Mouse (Mus musculus) midbrain, embryonic 11.5 days (tissue): ENCODE data around the gene Sertad4. TPM values are rescaled to one million over a fixed set of nuclear protein-coding genes. Genes with fewer than 3 reads are reported as not detected.
A peak's percentile ranks its signal among the peaks of the same experiment; 100 is the strongest.

Source experiments
- ATAC-seq: fragments of 200-750 bp; cut with Nextera tagmentation; 2 replicates; pipeline ENCODE4 v1.8.0; 2017; ENCODE audit warnings: moderate TSS enrichment, moderate library complexity; ENCODE audit not compliant: low FRiP score
- DNase-seq: peaks from one replicate; pipeline ENCODE4 v3.0.0; 2015; ENCODE audit warnings: low spot score; ENCODE audit errors: missing footprints
- H3K27ac ChIP-seq: fragments of 300-500 bp; sonication (generic); 2 replicates; pipeline ENCODE4 v1.5.1; 2014; ENCODE audit warnings: low read depth, low read length
- H3K27me3 ChIP-seq: fragments of 300-500 bp; sonication (generic); 2 replicates; pipeline ENCODE4 v1.6.1; 2014; ENCODE audit warnings: mild to moderate bottlenecking, low read length, moderate library complexity, mixed read lengths; ENCODE audit not compliant: control insufficient read depth, insufficient read depth
- H3K36me3 ChIP-seq: fragments of 300-500 bp; sonication (generic); 2 replicates; pipeline ENCODE4 v1.6.1; 2014; ENCODE audit warnings: mild to moderate bottlenecking, low read length, moderate library complexity, mixed read lengths; ENCODE audit not compliant: control insufficient read depth, insufficient read depth
- H3K4me1 ChIP-seq: fragments of 300-500 bp; sonication (generic); 2 replicates; pipeline ENCODE4 v1.6.1; 2014; ENCODE audit warnings: low read length; ENCODE audit not compliant: control insufficient read depth, insufficient read depth
- H3K4me2 ChIP-seq: fragments of 300-500 bp; sonication (generic); 2 replicates; pipeline ENCODE4 v1.6.1; 2014; ENCODE audit warnings: mild to moderate bottlenecking, moderate library complexity
- H3K4me3 ChIP-seq: fragments of 300-500 bp; sonication (generic); 2 replicates; pipeline ENCODE4 v1.5.1; 2014; ENCODE audit warnings: low read depth, low read length
- H3K9ac ChIP-seq: fragments of 300-500 bp; sonication (generic); 2 replicates; pipeline ENCODE4 v1.6.1; 2014; ENCODE audit warnings: low read length
- H3K9me3 ChIP-seq: fragments of 300-500 bp; sonication (generic); 2 replicates; pipeline ENCODE4 v1.6.1; 2016; ENCODE audit warnings: low read length; ENCODE audit not compliant: control insufficient read depth
- WGBS: fragments of 180-500 bp; shearing (Covaris S2); extraction: QIAGEN DNeasy Blood & Tissue Kit; methylation state at CpG from one replicate; pipeline ENCODE4 v1.1.7; 2014; 5-methylcytosine and 5-hydroxymethylcytosine counted together
- polyA plus RNA-seq: library from polyadenylated mRNA; unstranded; fragments of >200 nt; fragmentation: Nextera tagmentation; extraction: Ambion mirVana; gene quantifications from 2 replicates; pipeline ENCODE4 v1.2.1, GENCODE M21; 2014

Sertad4 gene
- polyA plus RNA-seq, 1 experiment from 2014 or later: 14.3 TPM

DNA sequence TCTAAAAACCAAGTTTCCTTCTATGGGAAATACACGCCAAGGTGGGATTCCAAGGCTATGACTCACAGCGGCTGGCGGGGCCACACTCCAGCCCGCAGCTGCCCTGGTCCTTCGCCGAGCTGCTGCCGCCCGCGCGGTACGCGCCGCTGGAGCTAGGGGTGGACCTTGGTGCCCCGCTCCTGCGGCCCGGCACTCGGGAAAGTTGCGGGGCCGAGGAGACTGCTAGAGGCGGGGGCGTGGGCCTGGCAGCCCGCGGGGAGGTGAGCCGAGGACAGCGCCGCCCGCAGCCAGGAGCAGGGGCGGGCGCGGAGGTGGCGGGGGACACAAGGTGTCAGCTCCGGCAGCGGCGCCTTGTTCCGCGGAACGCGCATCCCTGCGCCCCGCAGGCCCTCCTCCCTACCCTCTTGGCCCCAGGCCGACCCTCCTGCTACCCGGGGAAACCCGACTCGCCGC is 711 bp downstream of the Sertad4 start:
- H3K9ac ChIP-seq: peak overlapping the region; percentile 89
- DNase-seq (peak; percentile 96), ATAC-seq (peak; percentile 69)
- H3K4me2 ChIP-seq: peak overlapping the region; percentile 98
- under 1% methylated on average over 34 of the region's 45 CpGs for WGBS
- H3K27ac ChIP-seq: peak overlapping the region; percentile 78
- peaks cover 34% of the 10 kb centered on the region for H3K4me1 ChIP-seq
- no peaks in the 10 kb centered on the region for H3K36me3 ChIP-seq
- peaks cover 37% of the 10 kb centered on the region for H3K27me3 ChIP-seq
- H3K4me3 ChIP-seq: peak overlapping the region; percentile 79
- H3K9me3 ChIP-seq: no peaks in the 10 kb centered on the region

DNA sequence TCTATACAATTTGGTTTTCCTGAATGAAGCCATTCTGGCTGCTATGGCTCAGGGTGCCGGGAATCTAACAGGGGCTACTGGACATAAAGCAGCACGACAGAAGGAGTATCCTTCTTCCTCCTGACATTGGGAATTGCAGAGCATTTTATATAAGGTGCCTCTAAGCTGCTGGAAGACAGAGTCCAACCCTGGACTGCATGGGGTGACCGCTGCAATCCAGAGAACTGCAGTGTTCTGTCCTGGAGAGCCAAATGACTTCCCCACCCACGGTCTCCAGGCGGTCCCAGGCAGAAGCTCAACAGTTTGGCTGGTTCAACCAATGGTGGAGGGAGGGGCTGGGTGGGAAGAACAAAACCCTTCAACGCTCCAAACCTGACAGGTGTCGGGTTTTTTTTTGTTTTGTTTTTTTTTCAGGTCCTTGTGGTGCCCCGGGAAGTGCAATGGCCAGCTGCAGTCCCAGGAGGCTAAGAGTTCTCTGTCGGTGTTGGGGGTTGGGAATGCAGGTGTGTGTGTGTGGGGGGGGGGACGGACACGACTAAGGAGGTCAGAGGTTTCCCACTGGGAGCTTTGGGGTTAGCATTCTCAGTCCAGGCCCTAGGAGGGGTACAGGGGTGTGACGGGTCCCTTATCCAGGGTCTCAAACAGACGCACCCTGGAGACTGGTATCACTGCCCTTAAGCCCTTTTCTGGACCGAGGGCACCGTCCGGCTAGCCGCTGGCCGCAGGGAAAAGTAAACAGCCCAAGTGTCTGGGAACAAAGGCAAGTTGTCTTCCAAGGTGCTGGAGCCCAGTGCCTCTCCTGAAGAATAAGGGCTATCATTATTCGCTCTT is 1.4 kb downstream of the Sertad4 start:
- peaks cover 34% of the 10 kb centered on the region for H3K4me1 ChIP-seq
- WGBS: 3% methylated on average over 19 of the region's 19 CpGs
- H3K4me2 ChIP-seq: peak overlapping the region; percentile 98
- H3K36me3 ChIP-seq: no peaks in the 10 kb centered on the region
- H3K4me3 ChIP-seq: peak overlapping the region; percentile 79
- DNase-seq (peak; percentile 92), ATAC-seq (peak; percentile 19)
- H3K27me3 ChIP-seq: peaks cover 37% of the 10 kb centered on the region
- H3K27ac ChIP-seq: peak overlapping the region; percentile 78; the same call in 1 of the 2 replicates
- H3K9ac ChIP-seq: peak overlapping the region; percentile 89
- H3K9me3 ChIP-seq: no peaks in the 10 kb centered on the region

DNA sequence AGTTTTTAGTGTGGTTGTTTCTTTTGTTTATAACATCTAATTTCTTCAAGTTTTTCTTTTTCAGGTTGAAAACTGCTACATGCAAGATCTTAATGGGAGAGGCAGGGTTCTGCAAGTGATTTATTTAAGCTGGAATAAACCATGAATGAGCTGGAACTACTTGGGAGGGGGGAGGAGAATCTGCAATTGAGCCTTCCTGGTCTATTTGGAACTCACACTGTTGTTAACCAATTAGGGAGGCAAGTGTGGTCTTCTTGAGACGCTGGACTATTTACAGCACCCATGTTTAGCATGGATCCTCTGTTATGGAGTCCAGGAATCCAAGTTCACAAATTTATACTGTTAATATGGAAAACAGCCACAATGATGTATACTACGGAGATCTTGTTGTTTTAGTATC is 2.1 kb downstream of the Sertad4 start:
- DNase-seq (peak; percentile 90), ATAC-seq (no peak)
- H3K4me1 ChIP-seq: peaks cover 34% of the 10 kb centered on the region
- H3K27me3 ChIP-seq: peaks cover 37% of the 10 kb centered on the region
- WGBS: 57% methylated on average over 2 of the region's 2 CpGs
- no peak overlapping the region for H3K27ac ChIP-seq
- no peak overlapping the region for H3K4me3 ChIP-seq
- no peaks in the 10 kb centered on the region for H3K36me3 ChIP-seq
- no peak overlapping the region for H3K9ac ChIP-seq
- H3K9me3 ChIP-seq: no peaks in the 10 kb centered on the region
- H3K4me2 ChIP-seq: no peak overlapping the region

DNA sequence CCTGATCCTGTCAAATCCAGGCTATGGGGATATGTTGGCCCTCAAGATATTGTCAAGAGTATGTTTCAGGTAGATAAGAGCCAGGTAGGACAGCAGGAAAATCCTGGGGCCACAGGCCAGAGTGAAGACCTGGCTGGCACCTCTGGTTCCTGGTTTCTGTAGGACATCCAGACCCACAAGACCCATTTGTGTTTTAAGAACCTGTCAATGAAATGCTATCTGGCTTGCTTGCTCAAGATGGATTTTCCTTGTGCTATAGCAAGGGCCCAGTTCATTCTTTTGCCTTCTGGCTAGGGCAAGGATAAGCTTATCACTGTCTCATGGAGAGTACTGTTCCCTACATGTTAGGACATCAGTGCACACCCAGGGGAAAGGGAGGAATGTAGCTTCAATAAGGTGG is 3.5 kb downstream of the Sertad4 start:
- Histone ChIP-seq H3K9me3 (no peaks in the 10 kb centered on the region), H3K4me2 (no peak overlapping the region), H3K27me3 (peaks cover 34% of the 10 kb centered on the region), H3K9ac (no peak overlapping the region), H3K4me1 (peaks cover 34% of the 10 kb centered on the region), H3K36me3 (no peaks in the 10 kb centered on the region), H3K4me3 (no peak overlapping the region), H3K27ac (no peak overlapping the region)
- DNase-seq: peak; percentile 84
- no peak for ATAC-seq

DNA sequence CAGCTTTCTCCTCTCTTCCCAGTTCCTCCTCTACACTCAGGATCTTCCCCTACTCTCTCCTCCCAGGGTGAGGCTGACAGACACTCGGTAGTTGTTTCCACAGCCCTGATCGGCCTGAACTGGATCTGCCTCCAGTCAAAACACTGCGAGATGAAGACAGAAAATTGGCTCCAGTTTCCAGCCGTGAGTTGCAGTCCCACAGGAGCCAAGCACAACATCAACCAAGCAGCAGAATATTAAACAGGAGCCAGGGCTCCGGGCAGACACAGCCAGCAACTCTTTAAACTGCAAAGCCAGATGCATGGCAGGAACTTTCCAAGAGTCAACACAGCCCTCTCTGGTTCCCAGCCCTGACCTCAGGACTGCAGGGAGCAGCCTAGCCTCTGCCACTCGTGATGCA is 3.9 kb downstream of the Sertad4 start:
- Histone ChIP-seq H3K36me3 (no peaks in the 10 kb centered on the region), H3K4me3 (no peak overlapping the region), H3K4me1 (peaks cover 34% of the 10 kb centered on the region), H3K4me2 (peak overlapping the region; percentile 13; the same call in 1 of the 2 replicates), H3K27me3 (peaks cover 34% of the 10 kb centered on the region), H3K27ac (no peak overlapping the region; the same call in 1 of the 2 replicates), H3K9ac (no peak overlapping the region), H3K9me3 (no peaks in the 10 kb centered on the region)
- ATAC-seq (no peak), DNase-seq (peak; percentile 88)
- 3% methylated on average over 6 of the region's 6 CpGs for WGBS

DNA sequence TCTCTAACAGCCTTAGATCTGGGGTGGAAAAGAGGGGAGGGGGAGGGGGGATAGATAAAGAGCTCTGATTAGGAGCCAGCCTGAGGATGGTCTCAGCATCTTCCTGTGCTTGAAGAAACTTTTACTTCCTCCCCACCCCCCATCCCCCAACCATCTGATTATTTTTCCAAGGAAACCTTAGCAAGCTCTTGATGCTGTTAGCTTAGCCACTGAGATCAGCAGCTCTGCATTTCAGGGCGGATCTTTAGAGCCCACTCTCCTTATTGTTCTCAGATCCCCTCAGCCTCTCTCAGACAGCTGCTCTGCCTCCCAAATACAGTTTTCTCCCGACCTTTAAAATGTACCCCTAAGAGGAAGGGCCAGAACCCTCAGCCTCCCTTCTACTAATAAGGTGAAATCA is 4.4 kb downstream of the Sertad4 start:
- DNase-seq: peak; percentile 93
- Histone ChIP-seq H3K9ac (no peak overlapping the region), H3K27ac (no peak overlapping the region; the same call in 1 of the 2 replicates), H3K4me3 (no peak overlapping the region), H3K27me3 (peaks cover 32% of the 10 kb centered on the region), H3K4me1 (peaks cover 32% of the 10 kb centered on the region), H3K36me3 (no peaks in the 10 kb centered on the region), H3K9me3 (no peaks in the 10 kb centered on the region), H3K4me2 (peak overlapping the region; percentile 13; the same call in 1 of the 2 replicates)
- WGBS: 0% methylated on average over 2 of the region's 2 CpGs
- no peak for ATAC-seq

DNA sequence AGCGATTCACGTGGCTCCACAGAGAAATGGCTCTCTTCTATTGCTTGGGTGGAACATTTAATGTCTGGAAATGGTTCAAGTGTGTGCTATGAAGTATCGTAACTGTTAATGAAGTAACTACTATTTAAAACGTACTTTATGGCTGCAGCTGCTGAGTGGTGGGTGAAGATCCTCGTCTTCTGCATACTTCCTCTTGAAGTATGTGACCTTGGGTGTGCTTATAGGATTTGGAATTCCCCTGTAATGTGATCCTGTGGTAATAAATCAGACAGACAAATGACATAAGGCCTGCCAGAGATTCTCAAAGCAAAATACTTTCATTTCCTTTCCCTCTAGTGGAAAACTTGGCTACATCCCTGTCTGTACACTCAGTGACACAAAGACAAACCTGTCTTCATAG is 5.9 kb downstream of the Sertad4 start:
- no peak overlapping the region for H3K9ac ChIP-seq
- DNase-seq: no peak
- no peak overlapping the region for H3K4me2 ChIP-seq
- peaks cover 30% of the 10 kb centered on the region for H3K4me1 ChIP-seq
- ATAC-seq: no peak
- no peak overlapping the region for H3K4me3 ChIP-seq
- H3K27ac ChIP-seq: no peak overlapping the region
- WGBS: 86% methylated on average over 5 of the region's 5 CpGs
- peaks cover 29% of the 10 kb centered on the region for H3K27me3 ChIP-seq
- H3K9me3 ChIP-seq: no peaks in the 10 kb centered on the region
- H3K36me3 ChIP-seq: no peaks in the 10 kb centered on the region

DNA sequence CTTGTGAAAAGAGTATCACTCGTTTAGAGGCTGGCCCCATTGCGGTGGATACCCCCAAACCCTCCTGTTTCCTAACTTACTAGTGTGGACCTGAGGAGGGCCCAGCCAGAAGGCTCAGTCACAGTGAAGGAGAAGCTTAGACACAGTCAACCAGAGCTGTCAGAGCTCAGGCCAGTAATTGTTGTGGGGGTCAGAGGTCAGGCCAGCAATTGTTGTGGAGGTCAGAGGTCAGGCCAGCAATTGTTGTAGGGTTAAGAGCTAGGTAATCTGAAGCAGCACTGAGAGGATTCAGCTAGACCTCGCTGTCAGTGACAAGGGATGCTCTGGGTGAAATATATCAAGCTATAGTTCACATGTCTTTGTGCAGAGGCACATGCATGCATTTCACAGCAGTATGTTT is 8.3 kb downstream of the Sertad4 start:
- Histone ChIP-seq H3K4me3 (no peak overlapping the region), H3K4me2 (no peak overlapping the region), H3K27ac (no peak overlapping the region), H3K9me3 (no peaks in the 10 kb centered on the region), H3K36me3 (no peaks in the 10 kb centered on the region), H3K27me3 (peaks cover 5% of the 10 kb centered on the region), H3K9ac (no peak overlapping the region), H3K4me1 (peaks cover 20% of the 10 kb centered on the region)
- DNase-seq (peak; percentile 83), ATAC-seq (no peak)
- 6% methylated on average over 3 of the region's 3 CpGs for WGBS

DNA sequence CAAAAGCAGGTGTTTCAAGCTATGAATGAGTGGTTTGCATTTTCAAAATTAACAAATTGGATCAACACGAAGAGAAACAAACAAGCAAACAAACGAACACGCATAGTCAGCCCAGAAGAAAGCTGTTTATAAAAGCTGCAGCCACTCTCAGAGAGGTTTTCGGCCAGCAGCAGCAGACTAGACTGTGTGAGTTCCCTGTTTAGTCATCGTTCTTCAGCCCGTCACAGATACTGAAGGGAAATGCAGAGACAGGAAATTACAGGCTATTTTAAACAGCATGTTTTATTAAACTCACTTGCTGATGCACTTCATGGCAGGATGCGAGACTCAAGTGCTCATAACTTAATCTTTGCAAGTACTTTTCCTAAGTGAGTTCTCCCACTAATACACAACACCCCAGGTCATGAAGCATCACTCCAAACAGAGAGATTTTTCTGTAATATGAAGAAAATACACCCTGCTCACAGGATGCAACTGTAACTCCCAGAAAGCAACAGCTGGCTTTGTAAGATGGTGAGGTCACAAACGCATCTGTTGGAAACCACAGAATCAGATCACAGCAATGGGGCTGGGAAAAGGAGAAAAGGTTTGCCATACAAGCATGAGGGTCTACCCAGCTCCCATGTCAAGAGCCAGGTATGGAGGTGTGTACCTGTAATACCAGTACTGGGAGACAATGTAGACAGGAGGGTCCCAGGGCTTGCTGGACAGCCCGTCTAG is 14.3 kb downstream of the Sertad4 start:
- Histone ChIP-seq H3K9ac (no peak overlapping the region), H3K4me2 (no peak overlapping the region), H3K9me3 (no peaks in the 10 kb centered on the region), H3K36me3 (no peaks in the 10 kb centered on the region), H3K27ac (no peak overlapping the region), H3K4me3 (no peak overlapping the region), H3K27me3 (no peaks in the 10 kb centered on the region; the same call in 1 of the 2 replicates), H3K4me1 (peaks cover 4% of the 10 kb centered on the region; the same call in 1 of the 2 replicates)
- WGBS: 85% methylated on average over 9 of the region's 9 CpGs
- DNase-seq (no peak), ATAC-seq (no peak)
